Mouse (Mus musculus) frontal cortex, adult 2 months (tissue): ENCODE data around the gene Gltp. TPM values are rescaled to one million over a fixed set of nuclear protein-coding genes. Genes with fewer than 3 reads are reported as not detected.

Experiments used
- DNase-seq, 2 experiments: peaks; one replicate each; pipeline ENCODE4 v3.0.0; 2022; ENCODE audit warnings: low spot score in 1 of 2; ENCODE audit errors: extremely low spot score in 1 of 2
- polyA plus RNA-seq: library from polyadenylated mRNA; depleted of rRNA; stranded (reverse); fragments of >200 nt; gene quantifications from 2 replicates; pipeline ENCODE4 v1.2.3, GENCODE M21; 2012

The Gltp gene
- polyA plus RNA-seq, 1 experiment: 51.5 TPM

- no peak for DNase-seq
Measured at GRCm38 (mm10) chr5:114702403-114703392, 11.9 kb upstream of the Gltp start.

GRCm38 (mm10) chr5:114699015-114699414, 8.2 kb upstream of the Gltp start:
- DNase-seq: no peak

GRCm38 (mm10) chr5:114698044-114698746, 7.4 kb upstream of the Gltp start:
- peak; percentile 36 to 81 for DNase-seq

- DNase-seq: no peak
Measured at GRCm38 (mm10) chr5:114696939-114697338, 6.2 kb upstream of the Gltp start.

GRCm38 (mm10) chr5:114695775-114696174, 5.0 kb upstream of the Gltp start:
- no peak for DNase-seq

- DNase-seq: no peak
Measured at GRCm38 (mm10) chr5:114689700-114690366, 951 bp downstream of the Gltp start.

- no peak for DNase-seq
Measured at GRCm38 (mm10) chr5:114688703-114689102, 2.1 kb downstream of the Gltp start.

- no peak for DNase-seq
Measured at GRCm38 (mm10) chr5:114687901-114688300, 2.9 kb downstream of the Gltp start.

- no peak for DNase-seq
Measured at GRCm38 (mm10) chr5:114686726-114687210, 4.0 kb downstream of the Gltp start.

GRCm38 (mm10) chr5:114685986-114686385, 4.8 kb downstream of the Gltp start:
- DNase-seq: no peak

- DNase-seq: no peak
Measured at GRCm38 (mm10) chr5:114681717-114682116, 9.1 kb downstream of the Gltp start.

- DNase-seq: no peak
Measured at GRCm38 (mm10) chr5:114680676-114681285, 10.0 kb downstream of the Gltp start.

- no peak for DNase-seq
Measured at GRCm38 (mm10) chr5:114679841-114680591, 10.8 kb downstream of the Gltp start.

GRCm38 (mm10) chr5:114674594-114674993, 16.2 kb downstream of the Gltp start:
- DNase-seq: no peak

- no peak for DNase-seq
Measured at GRCm38 (mm10) chr5:114673114-114673513, 17.7 kb downstream of the Gltp start.

GRCm38 (mm10) chr5:114669014-114669413, 21.8 kb downstream of the Gltp start:
- DNase-seq: no peak

- peak; percentile 92 to 100 for DNase-seq
Measured at GRCm38 (mm10) chr5:114667228-114667856, 23.4 kb downstream of the Gltp start.

GRCm38 (mm10) chr5:114666659-114667058, 24.1 kb downstream of the Gltp start:
- no peak for DNase-seq

GRCm38 (mm10) chr5:114664750-114665149, 26.0 kb downstream of the Gltp start:
- no peak for DNase-seq
